ENCODE assay signal across 40 mouse cellular contexts in genomic region chr7:3164381-3164780, GRCm38 (mm10). TPM values are rescaled to one million over a fixed set of nuclear protein-coding genes. Genes with fewer than 3 reads are reported as not detected.
"Had no signal": no experiment of that assay in that cellular context is flagged by ENCODE, and none has a peak within 500 bp of the region (broad histone marks: within the 10 kb centered on the region; RNA-seq: fewer than 3 reads in every experiment).

No protein-coding gene starts in this region.

- H3K9ac ChIP-seq: heart, embryonic 12.5 days; hindbrain, embryonic 12.5 days; hindbrain, embryonic 14.5 days; limb, embryonic 13.5 days; limb, embryonic 15.5 days; liver, embryonic 12.5 days; liver, embryonic 14.5 days had no signal

- DNase-seq: gastrocnemius, postnatal 10 days; gastrocnemius, postnatal 25 days; heart, adult 18-20 months; heart, postnatal 10 days; heart, postnatal 4 days; kidney, adult 18-20 months; kidney, adult 8-10 months; kidney, postnatal 10 days; kidney, postnatal 25 days; kidney, postnatal 4 days; left cerebral cortex, postnatal 4 days had no signal

- H3K4me1 ChIP-seq: heart, embryonic 10.5 days; heart, embryonic 12.5 days; hindbrain, embryonic 10.5 days; hindbrain, embryonic 12.5 days; limb, embryonic 13.5 days; limb, embryonic 15.5 days; liver, embryonic 12.5 days had no signal

- H3K27me3 ChIP-seq: heart, embryonic 12.5 days; hindbrain, embryonic 12.5 days; limb, embryonic 13.5 days; limb, embryonic 15.5 days; liver, embryonic 12.5 days had no signal

- H3K9me3 ChIP-seq: heart, embryonic 10.5 days; limb, embryonic 13.5 days; limb, embryonic 15.5 days; liver, embryonic 12.5 days had no signal

- H3K27ac ChIP-seq: heart, embryonic 10.5 days; hindbrain, embryonic 10.5 days; hindbrain, embryonic 12.5 days; hindbrain, embryonic 14.5 days; layer of hippocampus, adult 2 months; limb, embryonic 13.5 days; limb, embryonic 15.5 days; liver, embryonic 12.5 days; liver, embryonic 14.5 days had no signal

- H3K4me3 ChIP-seq: heart, embryonic 10.5 days; heart, embryonic 12.5 days; hindbrain, embryonic 10.5 days; hindbrain, embryonic 12.5 days; layer of hippocampus, adult 2 months; limb, embryonic 13.5 days; limb, embryonic 15.5 days; liver, embryonic 12.5 days had no signal

- H3K36me3 ChIP-seq: heart, embryonic 10.5 days; heart, embryonic 12.5 days; hindbrain, embryonic 10.5 days; hindbrain, embryonic 12.5 days; limb, embryonic 13.5 days; limb, embryonic 15.5 days; liver, embryonic 12.5 days had no signal

RNA-seq across cellular contexts. Expression of gene AU018091, which starts 4.6 kb away (rescaled TPM):
- total RNA-seq: gastrocnemius, adult 18-20 months; gastrocnemius, postnatal 10 days; gastrocnemius, postnatal 25 days; gastrocnemius, postnatal 4 days; granulocyte monocyte progenitor cell, adult 5-6 weeks; heart, adult 18-20 months; heart, adult 8-10 months; heart, postnatal 10 days; heart, postnatal 25 days; heart, postnatal 4 days; layer of hippocampus, adult 2 months; layer of hippocampus, postnatal 10 days; layer of hippocampus, postnatal 25 days; left cerebral cortex, adult 18-20 months; left cerebral cortex, adult 8-10 months; left cerebral cortex, postnatal 10 days; left cerebral cortex, postnatal 25 days; left cerebral cortex, postnatal 4 days; liver, adult 2 months had no signal
- polyA plus RNA-seq: heart, embryonic 14.5 days; heart, embryonic 16.5 days; hindbrain, embryonic 14.5 days; hindbrain, embryonic 16.5 days; intestine, embryonic 14.5 days; intestine, embryonic 16.5 days; kidney, embryonic 14.5 days; kidney, embryonic 16.5 days; liver, adult 2 months; liver, embryonic 12.5 days; liver, embryonic 14.5 days had no signal
